Mouse (Mus musculus) adrenal gland, postnatal 10 days (tissue): Measurements from ENCODE around the gene Rccd1. TPM values are rescaled to one million over a fixed set of nuclear protein-coding genes. Genes with fewer than 3 reads are reported as not detected.
A peak's percentile ranks its signal among the peaks of the same experiment; 100 is the strongest.

ENCODE experiments used
- DNase-seq: peaks from one replicate; pipeline ENCODE4 v3.0.0; 2021; ENCODE audit warnings: mixed read lengths
- total RNA-seq, 2 experiments: library from RNA; stranded (reverse); gene quantifications; 2 replicates each; pipeline ENCODE4 v1.2.3; 2021

Gene Rccd1
- total RNA-seq, 2 experiments from 2014 or later: 8.4 to 13.8 TPM

DNA sequence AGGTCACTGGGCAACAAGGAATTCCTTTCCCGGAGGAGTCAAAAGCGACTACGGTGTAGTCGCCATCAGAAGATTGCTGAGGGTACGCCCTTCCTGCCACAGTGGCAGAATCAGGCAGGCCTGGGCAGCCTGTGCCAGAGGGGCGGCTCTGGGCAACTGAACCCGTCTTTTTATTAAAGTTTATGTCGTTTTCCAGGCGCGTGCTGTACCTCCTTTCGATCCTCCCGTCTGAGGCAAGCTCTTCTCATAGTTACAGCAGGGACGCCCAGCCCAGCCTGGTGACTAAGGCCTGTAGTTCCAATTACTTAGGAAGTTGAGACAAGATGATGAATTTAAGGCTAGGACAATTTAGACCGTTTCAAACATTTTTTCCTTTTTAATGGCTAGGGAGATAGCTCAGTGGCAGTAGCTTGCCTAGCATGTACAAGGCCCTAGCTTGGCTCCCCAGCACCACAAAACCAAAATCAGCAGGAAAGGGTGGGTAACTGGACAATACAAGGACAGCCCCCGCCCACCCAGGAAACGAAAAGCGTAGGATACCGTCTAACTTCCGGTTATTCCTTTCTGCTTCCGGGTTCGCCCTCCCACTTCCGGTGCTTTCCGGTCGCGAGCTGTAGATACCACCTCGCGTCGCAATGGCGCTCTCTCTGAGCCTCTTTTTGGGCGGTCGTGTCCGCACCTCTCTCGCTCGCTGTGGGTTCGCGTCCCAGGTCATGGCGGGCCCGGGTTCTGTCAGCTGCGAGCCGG, 63.5 kb downstream of the Rccd1 start, which contains the start of gene Ngrn:
Gene Ngrn (plus strand): TSS at position 591 of the 747 bp plus-strand sequence.
- peak; percentile 92 for DNase-seq

DNA sequence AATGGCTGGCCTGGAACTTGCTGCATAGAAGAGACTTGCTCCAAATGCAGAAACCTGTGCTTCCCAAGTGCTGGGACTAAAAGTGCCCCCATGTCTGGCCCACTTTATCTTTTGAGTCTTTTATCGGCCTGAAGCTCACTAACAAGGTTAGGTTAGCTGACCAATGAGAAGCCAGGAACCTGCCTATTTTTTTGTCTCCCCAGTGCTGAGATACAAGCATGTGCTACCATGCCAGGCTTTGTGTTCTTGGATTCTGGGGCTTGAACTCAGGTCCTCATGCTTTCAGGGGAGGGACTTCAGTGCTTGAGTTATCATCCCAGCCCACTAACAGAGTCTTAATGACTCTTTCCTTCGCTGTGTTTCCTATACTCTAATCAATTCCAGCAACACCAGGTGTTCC, 66.5 kb downstream of the Rccd1 start:
- DNase-seq: no peak

DNA sequence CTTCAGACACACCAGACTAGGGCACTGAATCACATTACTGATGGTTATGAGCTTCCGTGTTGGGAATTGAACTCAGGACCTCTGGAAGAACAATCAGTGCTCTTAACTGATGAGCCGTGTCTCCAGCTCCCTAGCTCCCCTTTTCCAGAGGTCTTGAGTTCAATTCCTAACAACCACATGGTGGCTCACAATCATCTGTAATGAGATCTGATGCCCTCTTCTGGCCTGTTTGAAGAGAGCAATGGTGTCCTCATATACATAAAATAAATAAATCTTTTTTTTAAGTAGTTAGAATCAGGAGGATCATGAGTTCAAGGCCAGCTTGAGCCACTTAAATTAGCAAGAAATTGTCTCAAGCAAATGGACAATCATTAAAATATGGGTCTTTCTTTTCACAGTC, 68.3 kb downstream of the Rccd1 start:
- DNase-seq: no peak

DNA sequence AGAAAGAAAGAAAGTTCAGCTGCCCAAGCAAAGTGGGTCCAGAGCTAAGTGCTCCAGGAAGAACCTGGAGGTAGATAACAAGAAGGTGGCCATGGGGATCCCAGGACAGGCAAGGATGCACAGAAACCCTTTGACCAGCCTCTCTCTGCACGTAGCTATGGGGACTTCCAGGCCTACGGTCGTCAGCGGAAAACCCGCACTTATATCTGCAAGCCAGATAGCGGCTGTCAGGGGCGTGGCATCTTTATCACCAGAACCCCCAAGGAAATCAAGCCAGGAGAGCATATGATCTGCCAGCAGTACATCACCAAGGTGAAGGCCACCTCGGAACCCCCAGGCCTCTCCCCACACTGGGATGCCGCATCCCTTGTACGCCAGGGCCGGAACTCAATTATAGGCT, 71.4 kb downstream of the Rccd1 start:
- DNase-seq: no peak

DNA sequence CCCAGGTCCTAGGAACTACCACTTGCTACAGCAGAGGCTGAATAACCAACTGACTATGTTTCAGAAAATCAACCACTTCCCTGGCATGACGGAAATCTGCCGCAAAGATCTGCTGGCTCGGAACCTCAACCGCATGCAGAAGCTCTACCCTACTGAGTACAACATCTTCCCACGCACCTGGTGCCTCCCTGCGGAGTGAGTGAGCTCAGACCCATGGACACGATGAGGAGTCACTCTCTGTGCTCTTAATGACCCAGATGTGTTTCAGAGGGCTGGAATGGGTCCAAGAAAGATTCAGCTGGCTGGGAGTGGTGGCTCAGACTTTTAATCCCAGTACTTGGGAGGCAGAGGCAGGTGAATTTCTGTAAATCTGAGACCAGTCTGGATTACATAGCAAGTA, 71.8 kb downstream of the Rccd1 start:
- DNase-seq: no peak

DNA sequence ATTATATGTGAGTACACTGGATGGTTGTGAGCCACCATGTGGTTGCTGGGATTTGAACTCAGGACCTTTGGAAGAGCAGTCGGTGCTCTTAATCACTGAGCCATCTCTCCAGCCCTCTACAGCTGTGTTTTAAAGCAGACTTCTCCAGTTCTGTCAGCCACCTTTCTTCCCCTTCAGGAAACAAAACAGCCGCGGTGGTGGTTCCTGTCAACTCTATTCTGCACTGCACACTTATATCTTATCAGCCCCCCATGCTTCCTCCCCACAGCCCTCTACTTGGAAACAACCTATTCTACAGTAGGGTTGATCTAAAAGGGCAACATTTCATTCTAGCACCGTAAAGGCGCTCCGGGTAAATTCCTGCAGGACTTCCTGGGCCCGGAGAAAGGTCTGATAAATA, 77.4 kb downstream of the Rccd1 start:
- no peak for DNase-seq

DNA sequence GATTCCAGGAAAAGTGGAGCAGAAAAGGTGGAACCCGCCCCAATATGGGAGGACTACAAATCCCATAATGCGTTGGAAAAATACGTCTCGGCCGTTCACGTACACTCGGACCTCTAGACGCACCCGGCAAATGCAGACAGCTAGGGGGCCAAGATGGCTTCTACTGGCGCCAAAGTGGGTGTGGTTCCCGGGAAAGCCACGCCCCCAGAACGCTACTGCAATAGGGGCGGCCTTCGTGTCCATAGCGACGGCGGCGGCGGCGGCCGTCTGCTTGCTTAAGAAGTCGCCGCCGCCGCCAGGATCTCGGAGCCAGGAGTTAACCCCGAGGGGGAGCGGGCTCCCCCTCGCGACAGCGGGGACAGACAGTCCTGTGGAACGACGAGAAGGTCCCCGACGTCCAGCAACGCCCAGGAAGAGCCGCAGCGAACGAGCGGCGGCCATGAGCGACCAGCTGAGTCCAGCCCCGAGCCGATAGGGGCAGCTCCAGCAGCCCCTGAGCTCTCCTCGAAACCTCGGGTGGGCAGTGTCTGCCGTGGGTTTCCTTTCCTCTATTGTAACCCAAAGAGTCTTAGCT, 78.0 kb downstream of the Rccd1 start, which contains the start of gene Ttll13:
Gene Ttll13 (plus strand): TSS at position 229 of the 574 bp plus-strand sequence.
- peak; percentile 98 for DNase-seq

DNA sequence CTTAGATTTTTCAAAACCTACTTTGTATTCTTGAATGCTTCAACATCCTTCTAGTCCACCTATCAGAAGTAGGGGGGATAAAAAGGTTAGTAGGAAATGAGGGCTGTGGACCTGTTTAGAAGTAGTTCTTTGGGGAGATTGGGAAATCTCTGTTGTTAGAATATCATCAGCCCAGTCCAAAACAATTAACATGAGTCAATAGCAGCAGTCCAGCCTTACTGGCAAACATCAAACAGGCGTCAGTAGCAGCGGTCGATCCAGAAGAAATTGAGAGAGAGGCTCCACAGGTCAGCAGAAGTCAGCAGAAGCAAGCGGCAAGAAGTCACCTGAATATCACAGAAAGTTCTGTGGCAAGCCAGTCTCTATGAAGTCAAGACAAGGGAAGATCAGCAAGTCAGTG, 79.4 kb downstream of the Rccd1 start:
- no peak for DNase-seq

Other genes with a start within 250 kb of the Rccd1 start
- 100 to 1,000 TPM; 386 to 496 TPM for gene Idh2, start 209.1 kb downstream of the Rccd1 start, total RNA-seq
- gene Sema4b, start 137.6 kb downstream of the Rccd1 start, total RNA-seq: 10 to 100 TPM; 39.0 to 44.3 TPM
- 10 to 100 TPM; 50.6 to 54.9 TPM for gene Cib1, start 91.6 kb downstream of the Rccd1 start, total RNA-seq
- gene Gdpgp1, start 91.6 kb downstream of the Rccd1 start, total RNA-seq: 1 to 10 TPM; 3.0 to 3.9 TPM
- gene Ttll13, start 78.1 kb downstream of the Rccd1 start, total RNA-seq: 1 to 10 TPM; 1.1 to 1.8 TPM
- gene Ngrn, start 63.2 kb downstream of the Rccd1 start, total RNA-seq: 10 to 100 TPM; 38.7 to 47.4 TPM
- gene Vps33b, start 54.8 kb downstream of the Rccd1 start, total RNA-seq: 10 to 100 TPM; 14.5 to 18.3 TPM
- gene Prc1, start 30.0 kb downstream of the Rccd1 start, total RNA-seq: 10 to 100 TPM; 38.9 to 43.4 TPM
- 10 to 100 TPM; 40.8 to 44.6 TPM for gene Unc45a, start 16.6 kb upstream of the Rccd1 start, total RNA-seq
- 10 to 100 TPM; 45.3 to 54.8 TPM for gene Hddc3, start 18.6 kb upstream of the Rccd1 start, total RNA-seq
- gene Man2a2, start 46.9 kb upstream of the Rccd1 start, total RNA-seq: 10 to 100 TPM; 56.2 to 93.5 TPM
- gene Fes, start 63.5 kb upstream of the Rccd1 start, total RNA-seq: 10 to 100 TPM; 13.2 to 17.1 TPM
- gene Furin, start 81.0 kb upstream of the Rccd1 start, total RNA-seq: 100 to 1,000 TPM; 113 to 129 TPM
- gene Blm, start 210.7 kb upstream of the Rccd1 start, total RNA-seq: 10 to 100 TPM in 1 of 2 experiments, 1 to 10 TPM in 1; 5.4 to 10.7 TPM